Mouse (Mus musculus) ovary, adult 2 months (tissue): ENCODE data around the gene Lyar. TPM values are rescaled to one million over a fixed set of nuclear protein-coding genes. Genes with fewer than 3 reads are reported as not detected.

Experiments used
- polyA plus RNA-seq: library from polyadenylated mRNA; depleted of rRNA; stranded (reverse); fragments of >200 nt; gene quantifications from 2 replicates; pipeline ENCODE4 v1.2.3, GENCODE M21; 2012; rRNA removed

Gene Lyar
- polyA plus RNA-seq = 1.9 and 3.1 TPM in 2 replicates

DNA sequence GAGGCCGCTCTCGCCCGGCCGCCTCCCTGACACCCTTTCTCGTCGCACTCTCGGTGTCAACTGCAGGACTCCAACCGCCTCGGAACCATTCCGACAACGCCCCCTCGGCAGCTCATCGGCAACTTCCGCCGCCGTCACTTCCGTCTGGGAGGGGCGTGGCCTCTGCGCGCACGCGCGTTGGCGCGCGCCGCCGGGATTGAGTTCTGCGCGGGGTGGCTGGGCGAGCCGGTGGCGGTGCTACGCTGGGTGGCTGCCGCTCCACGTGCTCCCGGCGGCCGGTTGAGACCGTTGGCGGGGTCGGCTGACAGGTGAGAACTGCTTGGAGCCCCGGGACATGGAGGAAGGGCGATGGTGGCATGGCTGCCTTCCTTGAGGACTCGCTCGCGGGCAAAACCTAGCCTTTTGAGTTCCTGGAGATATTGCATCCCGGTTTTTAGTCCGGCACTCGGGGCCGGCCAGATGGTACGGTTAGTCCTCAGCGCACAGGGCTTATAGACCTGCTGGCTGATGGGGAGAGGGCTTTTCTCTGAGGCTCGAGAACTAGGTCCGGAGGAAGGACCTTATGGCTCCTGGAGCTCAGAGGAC is at the start of gene Lyar, which contains the start of gene Zbtb49:
Gene Lyar (plus strand): TSS at position 143 of the 585 bp plus-strand sequence.
Gene Zbtb49 (minus strand): TSS at position 130 of the 585 bp plus-strand sequence.

DNA sequence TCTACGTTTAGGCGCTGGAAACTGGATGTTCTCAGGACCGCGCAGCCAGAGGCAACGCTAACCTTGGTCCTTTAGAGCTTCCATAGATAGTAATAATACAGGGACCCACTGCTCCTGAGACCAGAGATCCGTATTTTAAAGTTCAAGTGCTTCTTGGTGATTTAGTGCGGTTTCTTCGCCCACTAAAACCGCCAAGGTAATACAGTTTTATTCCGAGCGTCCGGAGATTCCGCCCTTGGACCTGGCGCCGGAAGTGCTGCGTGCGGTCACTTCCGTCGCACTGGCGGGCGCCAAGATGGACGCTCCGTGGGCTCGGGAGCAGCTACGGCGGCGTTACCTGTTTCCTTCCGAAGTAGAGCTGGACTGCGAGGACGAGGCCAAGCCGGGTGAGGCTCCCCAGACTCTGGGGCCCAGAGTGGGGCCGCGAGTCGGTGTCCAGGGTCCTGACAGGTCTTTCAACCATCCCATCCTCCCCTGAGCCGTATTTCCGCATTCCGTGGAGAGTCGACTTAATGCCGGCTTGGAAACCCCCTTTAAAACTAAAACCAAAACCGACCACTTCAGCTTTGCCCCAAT is 39.9 kb downstream of the Lyar start, which contains the start of gene Tmem128:
Gene Tmem128 (plus strand): TSS at position 79 of the 576 bp plus-strand sequence.

DNA sequence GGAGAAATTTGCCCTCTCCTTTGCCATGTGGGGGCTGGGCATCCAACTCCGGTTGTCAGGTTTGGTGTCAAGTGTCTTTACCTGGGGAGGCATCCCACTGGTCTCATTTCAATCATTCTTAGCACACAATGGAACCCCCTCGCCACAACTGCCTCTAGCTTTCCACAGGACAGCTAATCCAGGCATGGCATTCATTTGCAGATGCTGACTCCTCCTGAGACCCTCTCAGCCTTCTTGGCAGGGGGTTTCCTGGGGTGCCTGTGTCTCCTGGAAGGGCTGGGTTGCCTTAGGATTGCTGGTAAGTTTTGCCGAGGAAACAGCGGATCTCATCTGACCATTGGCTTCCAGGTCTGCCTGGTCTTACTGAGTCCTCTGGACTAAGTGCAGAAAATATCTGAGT is 55.5 kb downstream of the Lyar start, which contains the start of gene Otop1:
Gene Otop1 (plus strand): TSS at position 202 of the 400 bp plus-strand sequence.

Other genes with a start within 250 kb of the Lyar start
- gene Stx18, start 181.7 kb upstream of the Lyar start, polyA plus RNA-seq = 24.2 and 26.4 TPM in 2 replicates
- gene Nsg1, start 60.6 kb upstream of the Lyar start, polyA plus RNA-seq = 29.7 and 30.0 TPM in 2 replicates
- 22.6 and 23.1 TPM in 2 replicates for gene Zbtb49, start within 50 bp of the Lyar start, polyA plus RNA-seq
- gene Tmem128, start 39.7 kb downstream of the Lyar start, polyA plus RNA-seq = 17.5 and 21.0 TPM in 2 replicates
- gene Otop1, start 55.5 kb downstream of the Lyar start, polyA plus RNA-seq = 0.29 and 0.94 TPM in 2 replicates
- not detected in 2 replicates for gene Drd5, start 98.9 kb downstream of the Lyar start, polyA plus RNA-seq